Mouse (Mus musculus) forebrain, embryonic 10.5 days (tissue): ENCODE results near the gene Itgal. TPM values are rescaled to one million over a fixed set of nuclear protein-coding genes. Genes with fewer than 3 reads are reported as not detected.
"Not testable (repeated sequence)": the region's sequence is repeated elsewhere in the genome, so short reads cannot be mapped to it uniquely, and the experiment has no call there.

Source experiments
- DNase-seq: peaks from one replicate; pipeline ENCODE4 v3.0.0-alpha.2; 2017; ENCODE audit warnings: low spot score; ENCODE audit errors: extremely low spot score
- H3K27ac ChIP-seq: fragments of 300-500 bp; sonication (generic); 2 replicates; pipeline ENCODE4 v1.5.1; 2016; ENCODE audit warnings: mild to moderate bottlenecking
- H3K27me3 ChIP-seq: fragments of 300-500 bp; sonication (generic); 2 replicates; pipeline ENCODE4 v1.6.1; 2016; ENCODE audit warnings: mild to moderate bottlenecking; ENCODE audit not compliant: poor library complexity, severe bottlenecking
- H3K36me3 ChIP-seq: fragments of 300-500 bp; sonication (generic); replicated peaks from 2 replicates; pipeline ENCODE4 v1.6.1; 2016; ENCODE audit warnings: mild to moderate bottlenecking, moderate library complexity
- H3K4me1 ChIP-seq: fragments of 300-500 bp; sonication (generic); 2 replicates; pipeline ENCODE4 v1.6.1; 2016
- H3K4me3 ChIP-seq: fragments of 300-500 bp; sonication (generic); 2 replicates; pipeline ENCODE4 v1.5.1; 2016; ENCODE audit warnings: mild to moderate bottlenecking, moderate library complexity
- H3K9me3 ChIP-seq: fragments of 300-500 bp; sonication (generic); 2 replicates; pipeline ENCODE4 v1.6.1; 2016; ENCODE audit warnings: mild to moderate bottlenecking, moderate library complexity
- WGBS: fragments of 180-500 bp; shearing (Covaris S2); methylation state at CpG from one replicate; pipeline ENCODE4 v1.1.7; 2016; 5-methylcytosine and 5-hydroxymethylcytosine counted together
- polyA plus RNA-seq: library from polyadenylated mRNA; unstranded; fragments of >200 nt; fragmentation: Nextera tagmentation; extraction: Ambion mirVana; gene quantifications from 2 replicates; pipeline ENCODE4 v1.2.1, GENCODE M21; 2016

Itgal gene
- polyA plus RNA-seq, 1 experiment from 2014 or later: 0.36 TPM

GRCm38 (mm10) chr7:127351230-127352004, 55.4 kb downstream of the Itgal start:
- Histone ChIP-seq H3K36me3 (no peaks in the 10 kb centered on the region), H3K4me1 (peaks cover 12% of the 10 kb centered on the region), H3K9me3 (0 out of 2 replicates have a peak, but pooled peaks cover 3% of the 10 kb centered on the region), H3K4me3 (no peak overlapping the region), H3K27ac (no peak overlapping the region), H3K27me3 (no peaks in the 10 kb centered on the region)
- DNase-seq: no peak
- 90% methylated on average over 5 of the region's 5 CpGs for whole genome bisulfite sequencing

- Histone ChIP-seq H3K27me3 (peaks cover 6% of the 10 kb centered on the region; the same call in 1 of the 2 replicates), H3K4me1 (no peaks in the 10 kb centered on the region), H3K4me3 (no peak overlapping the region), H3K27ac (no peak overlapping the region), H3K9me3 (0 out of 2 replicates have a peak, but pooled peaks cover 3% of the 10 kb centered on the region), H3K36me3 (no peaks in the 10 kb centered on the region)
- DNase-seq: no peak
- 69% methylated on average over 3 of the region's 3 CpGs for WGBS
Measured at GRCm38 (mm10) chr7:127355796-127356195, 59.7 kb downstream of the Itgal start.

- DNase-seq: no peak
- H3K4me1 ChIP-seq: no peaks in the 10 kb centered on the region
- H3K9me3 ChIP-seq: 0 out of 2 replicates have a peak, but pooled peaks cover 3% of the 10 kb centered on the region
- no peak overlapping the region for H3K4me3 ChIP-seq
- no peak overlapping the region for H3K27ac ChIP-seq
- no peaks in the 10 kb centered on the region for H3K36me3 ChIP-seq
- peaks cover 20% of the 10 kb centered on the region for H3K27me3 ChIP-seq
- WGBS: 72% methylated on average over 2 of the region's 2 CpGs
Measured at GRCm38 (mm10) chr7:127357871-127358270, 61.8 kb downstream of the Itgal start.

GRCm38 (mm10) chr7:127358472-127358871, 62.4 kb downstream of the Itgal start:
- 74% methylated on average over 4 of the region's 4 CpGs for WGBS
- Histone ChIP-seq H3K27me3 (peaks cover 26% of the 10 kb centered on the region), H3K36me3 (no peaks in the 10 kb centered on the region), H3K9me3 (0 out of 2 replicates have a peak, but pooled peaks cover under 1% of the 10 kb centered on the region), H3K27ac (no peak overlapping the region), H3K4me1 (peaks cover 3% of the 10 kb centered on the region), H3K4me3 (no peak overlapping the region)
- DNase-seq: no peak

GRCm38 (mm10) chr7:127360265-127360664, 64.2 kb downstream of the Itgal start:
- Histone ChIP-seq H3K27ac (no peak overlapping the region), H3K27me3 (peaks cover 44% of the 10 kb centered on the region), H3K36me3 (no peaks in the 10 kb centered on the region), H3K4me1 (peaks cover 12% of the 10 kb centered on the region), H3K9me3 (no peaks in the 10 kb centered on the region), H3K4me3 (no peak overlapping the region)
- 85% methylated on average over 4 of the region's 4 CpGs for WGBS
- no peak for DNase-seq

GRCm38 (mm10) chr7:127361449-127361848, 65.4 kb downstream of the Itgal start:
- H3K36me3 ChIP-seq: no peaks in the 10 kb centered on the region
- no peak overlapping the region; the same call in 1 of the 2 replicates for H3K27ac ChIP-seq
- no peak overlapping the region for H3K4me3 ChIP-seq
- H3K9me3 ChIP-seq: no peaks in the 10 kb centered on the region
- no peak for DNase-seq
- H3K27me3 ChIP-seq: peaks cover 51% of the 10 kb centered on the region
- 59% methylated on average over 13 of the region's 13 CpGs for WGBS
- H3K4me1 ChIP-seq: peaks cover 12% of the 10 kb centered on the region

GRCm38 (mm10) chr7:127362418-127362817, 66.4 kb downstream of the Itgal start:
- Histone ChIP-seq H3K4me1 (peaks cover 12% of the 10 kb centered on the region), H3K27me3 (peaks cover 51% of the 10 kb centered on the region), H3K4me3 (peak overlapping the region; percentile 26; the same call in 1 of the 2 replicates)
- H3K27ac ChIP-seq, DNase-seq, H3K36me3 ChIP-seq, H3K9me3 ChIP-seq: not testable (repeated sequence)
- WGBS: 18% methylated on average over 13 of the region's 13 CpGs

GRCm38 (mm10) chr7:127363475-127363921, 67.4 kb downstream of the Itgal start:
- under 1% methylated on average over 24 of the region's 24 CpGs for WGBS
- Histone ChIP-seq H3K4me1 (peaks cover 12% of the 10 kb centered on the region), H3K9me3 (no peaks in the 10 kb centered on the region), H3K36me3 (no peaks in the 10 kb centered on the region), H3K27ac (peak overlapping the region; percentile 68), H3K27me3 (peaks cover 51% of the 10 kb centered on the region), H3K4me3 (peak overlapping the region; percentile 52)
- peak; percentile 42 for DNase-seq

GRCm38 (mm10) chr7:127364166-127364565, 68.1 kb downstream of the Itgal start:
- H3K27me3 ChIP-seq: peaks cover 51% of the 10 kb centered on the region
- no peak for DNase-seq

GRCm38 (mm10) chr7:127366249-127366648, 70.2 kb downstream of the Itgal start:
- Histone ChIP-seq H3K4me3 (no peak overlapping the region), H3K9me3 (no peaks in the 10 kb centered on the region), H3K4me1 (peaks cover 12% of the 10 kb centered on the region), H3K27me3 (peaks cover 40% of the 10 kb centered on the region), H3K36me3 (no peaks in the 10 kb centered on the region), H3K27ac (no peak overlapping the region)
- 88% methylated on average over 3 of the region's 3 CpGs for WGBS
- DNase-seq: no peak

More at GRCm38 (mm10) chr7:127364166-127364565, 68.1 kb downstream of the Itgal start:
- Histone ChIP-seq H3K36me3 (no peaks in the 10 kb centered on the region), H3K4me1 (peaks cover 12% of the 10 kb centered on the region), H3K9me3 (no peaks in the 10 kb centered on the region), H3K4me3 (peak overlapping the region; percentile 52), H3K27ac (no peak overlapping the region)
- 49% methylated on average over 4 of the region's 4 CpGs for WGBS

GRCm38 (mm10) chr7:127371213-127371612, 75.2 kb downstream of the Itgal start:
- no peaks in the 10 kb centered on the region for H3K27me3 ChIP-seq

GRCm38 (mm10) chr7:127371870-127372269, 75.8 kb downstream of the Itgal start:
- 83% methylated on average over 3 of the region's 3 CpGs for WGBS
- not testable (repeated sequence) for H3K4me1 ChIP-seq, DNase-seq, H3K4me3 ChIP-seq, H3K9me3 ChIP-seq, H3K27me3 ChIP-seq, H3K27ac ChIP-seq
- peaks cover 31% of the 10 kb centered on the region for H3K36me3 ChIP-seq

More at GRCm38 (mm10) chr7:127371213-127371612, 75.2 kb downstream of the Itgal start:
- no peak for DNase-seq
- H3K9me3 ChIP-seq: peaks cover 7% of the 10 kb centered on the region; the same call in 1 of the 2 replicates
- H3K36me3 ChIP-seq: peaks cover 31% of the 10 kb centered on the region
- peaks cover 10% of the 10 kb centered on the region for H3K4me1 ChIP-seq
- no peak overlapping the region for H3K27ac ChIP-seq
- no peak overlapping the region for H3K4me3 ChIP-seq
- 90% methylated on average over 2 of the region's 2 CpGs for WGBS
